Mouse (Mus musculus) natural killer cell, adult 2 months (primary cell): ENCODE results near the gene Tmem240.
"Not testable (repeated sequence)": the region's sequence is repeated elsewhere in the genome, so short reads cannot be mapped to it uniquely, and the experiment has no call there.

Source experiments
- DNase-seq, 2 experiments: peaks; one replicate each; pipeline ENCODE4 v3.0.0; 2022; ENCODE audit warnings: low spot score in 2 of 2

Tmem240 gene

GRCm38 (mm10) chr4:155770626-155771025, 36.0 kb downstream of the Tmem240 start:
- no peak for DNase-seq

GRCm38 (mm10) chr4:155771706-155772105, 37.1 kb downstream of the Tmem240 start:
- DNase-seq: no peak

GRCm38 (mm10) chr4:155772786-155773185, 38.2 kb downstream of the Tmem240 start:
- no peak for DNase-seq

GRCm38 (mm10) chr4:155773335-155774078, 38.9 kb downstream of the Tmem240 start:
- DNase-seq: no peak

GRCm38 (mm10) chr4:155774280-155774754, 39.7 kb downstream of the Tmem240 start, which contains the start of gene Vwa1:
Gene Vwa1 (minus strand): TSS chr4:155774698.
- DNase-seq: peak; percentile 75 to 83

GRCm38 (mm10) chr4:155774971-155775740, 40.6 kb downstream of the Tmem240 start:
- DNase-seq: peak in 1 of 2 experiments; percentile 29

GRCm38 (mm10) chr4:155775855-155776254, 41.3 kb downstream of the Tmem240 start:
- DNase-seq: no peak

GRCm38 (mm10) chr4:155776704-155777335, 42.2 kb downstream of the Tmem240 start:
- no peak for DNase-seq

- no peak for DNase-seq
Observed at GRCm38 (mm10) chr4:155777816-155778215, 43.2 kb downstream of the Tmem240 start.

GRCm38 (mm10) chr4:155779498-155779897, 44.9 kb downstream of the Tmem240 start:
- DNase-seq: no peak

GRCm38 (mm10) chr4:155780895-155781294, 46.3 kb downstream of the Tmem240 start:
- no peak for DNase-seq

- no peak for DNase-seq
Observed at GRCm38 (mm10) chr4:155783486-155784080, 49.0 kb downstream of the Tmem240 start.

- peak; percentile 40 to 59 for DNase-seq
Observed at GRCm38 (mm10) chr4:155784081-155784701, 49.6 kb downstream of the Tmem240 start.

GRCm38 (mm10) chr4:155785246-155785645, 50.6 kb downstream of the Tmem240 start:
- DNase-seq: no peak

GRCm38 (mm10) chr4:155785819-155786218, 51.2 kb downstream of the Tmem240 start, which contains the start of gene Tmem88b:
Gene Tmem88b (minus strand): TSS chr4:155785874.
- DNase-seq: no peak

- DNase-seq: no peak
Observed at GRCm38 (mm10) chr4:155788300-155788699, 53.7 kb downstream of the Tmem240 start.

- DNase-seq: not testable (repeated sequence)
Observed at GRCm38 (mm10) chr4:155788833-155789232, 54.2 kb downstream of the Tmem240 start.

GRCm38 (mm10) chr4:155790021-155790489, 55.5 kb downstream of the Tmem240 start, which contains the start of gene Ankrd65:
Gene Ankrd65 (plus strand): TSS chr4:155790439.
- no peak for DNase-seq
